Mouse (Mus musculus) G1E (cell line): Measurements from ENCODE around the gene Fyco1. TPM values are rescaled to one million over a fixed set of nuclear protein-coding genes. Genes with fewer than 3 reads are reported as not detected.

Experiments
- ATAC-seq: 2 replicates; pipeline ENCODE4 v1.8.0; 2016; ENCODE audit warnings: mild to moderate bottlenecking; ENCODE audit not compliant: insufficient number of reproducible peaks, poor library complexity, low FRiP score, severe bottlenecking; ENCODE audit errors: extremely low read depth
- DNase-seq: peaks from one replicate; pipeline ENCODE4 v3.0.0; 2012; ENCODE audit warnings: low spot score
- H3K27me3 ChIP-seq: 2 replicates; pipeline ENCODE4 v1.6.1; 2012; ENCODE audit warnings: mild to moderate bottlenecking, low read length, inconsistent platforms; ENCODE audit not compliant: insufficient read depth
- H3K36me3 ChIP-seq: replicated peaks from 2 replicates; pipeline ENCODE3; 2012; ENCODE audit warnings: mild to moderate bottlenecking, inconsistent platforms
- H3K4me1 ChIP-seq: 2 replicates; pipeline ENCODE4 v1.6.1; 2012; ENCODE audit warnings: low read depth, low read length, inconsistent platforms, mixed read lengths; ENCODE audit not compliant: insufficient read depth
- H3K4me3 ChIP-seq: 2 replicates; pipeline ENCODE4 v1.5.1; 2012; ENCODE audit warnings: low read depth, mild to moderate bottlenecking, inconsistent platforms, low read length, moderate library complexity, mixed read lengths
- H3K9me3 ChIP-seq: replicated peaks from 2 replicates; pipeline ENCODE4 v1.6.1; 2012; ENCODE audit warnings: inconsistent platforms
- CTCF ChIP-seq: IDR thresholded peaks from 2 replicates; pipeline ENCODE4 v1.5.1; 2012; ENCODE audit warnings: low read depth, low read length, inconsistent platforms, mixed read lengths
- GATA1 ChIP-seq: IDR thresholded peaks from 2 replicates; pipeline ENCODE4 v1.6.1; 2012; ENCODE audit warnings: borderline replicate concordance, low read length, inconsistent platforms, mixed read lengths
- GATA2 ChIP-seq: IDR thresholded peaks from 2 replicates; pipeline ENCODE4 v1.6.1; 2012; ENCODE audit warnings: low read depth, low read length, inconsistent platforms, borderline replicate concordance
- POLR2AphosphoS5 ChIP-seq: IDR thresholded peaks from 2 replicates; pipeline ENCODE4 v1.6.1; 2012; ENCODE audit warnings: low read depth, low read length, inconsistent platforms; ENCODE audit not compliant: insufficient replicate concordance
- TAL1 ChIP-seq: conservative IDR thresholded peaks from 2 replicates; pipeline ENCODE4 v1.6.1; 2012; ENCODE audit warnings: low read depth, low read length, inconsistent platforms, mixed read lengths
- polyA plus RNA-seq: library from polyadenylated mRNA; stranded (reverse); fragments of >175 nt; gene quantifications from 2 replicates; pipeline ENCODE4 v1.2.3, GENCODE M21; 2012
- total RNA-seq, 2 experiments: library from RNA; stranded (forward) in 1 of 2; stranded (reverse) in 1 of 2; fragments of 200-1000 nt in 1 of 2; fragments of >200 nt in 1 of 2; fragmentation: Nextera tagmentation in 1 of 2; gene quantifications; 2 replicates each; pipeline ENCODE4 v1.2.3; 2014 to 2017

Fyco1 gene
- total RNA-seq (2014; fragmentation: Nextera tagmentation), result 29.6 and 30.5 TPM in 2 replicates
- 11.8 and 12.1 TPM in 2 replicates for total RNA-seq (2017)
- polyA plus RNA-seq, result 2.2 and 2.4 TPM in 2 replicates

DNA sequence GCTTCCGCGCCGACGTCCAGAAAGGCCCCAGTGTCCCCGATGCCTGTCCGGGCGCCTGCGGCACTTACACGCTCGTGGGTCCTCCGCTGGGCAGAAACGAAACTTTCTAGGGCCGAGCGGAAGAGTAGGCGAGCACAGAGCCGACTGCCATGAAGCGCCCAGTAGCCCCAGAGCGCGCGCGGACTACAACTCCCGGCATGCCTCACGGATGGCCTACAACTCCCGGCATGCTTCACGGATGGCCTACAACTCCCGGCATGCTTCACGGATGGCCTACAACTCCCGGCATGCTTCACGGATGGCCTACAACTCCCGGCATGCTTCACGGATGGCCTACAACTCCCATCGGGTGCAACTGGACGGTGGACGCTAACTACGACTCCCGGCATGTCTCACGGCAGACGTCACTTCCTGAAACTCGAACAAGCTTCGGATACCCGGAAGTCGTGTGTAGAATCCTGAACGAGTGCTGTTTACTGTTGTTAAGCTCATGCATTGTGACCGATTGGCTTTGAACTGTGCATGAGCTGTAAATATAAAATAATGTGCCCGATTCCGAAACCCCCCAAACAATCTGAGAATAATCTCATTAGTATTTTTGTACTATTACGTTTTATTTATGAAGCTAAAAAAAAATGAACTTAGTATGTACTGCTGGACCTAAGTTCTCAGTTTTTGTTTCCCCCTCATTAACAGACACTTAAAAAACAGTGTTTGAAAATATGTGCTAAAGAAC, at the start of gene Fyco1:
Fyco1 (minus strand) TSS at position 187 of the 736 bp plus-strand sequence.
- ATAC-seq (peak; percentile 100), DNase-seq (peak; percentile 62)
- Histone ChIP-seq H3K4me3 (peak within 1 kb of the TSS; percentile 83), H3K4me1 (peaks cover 34% of the 10 kb centered on the region), H3K27me3 (no peaks in the 10 kb centered on the region), H3K36me3 (peaks cover 5% of the 10 kb centered on the region), H3K9me3 (no peaks in the 10 kb centered on the region)
- no peak for TF ChIP-seq CTCF

DNA sequence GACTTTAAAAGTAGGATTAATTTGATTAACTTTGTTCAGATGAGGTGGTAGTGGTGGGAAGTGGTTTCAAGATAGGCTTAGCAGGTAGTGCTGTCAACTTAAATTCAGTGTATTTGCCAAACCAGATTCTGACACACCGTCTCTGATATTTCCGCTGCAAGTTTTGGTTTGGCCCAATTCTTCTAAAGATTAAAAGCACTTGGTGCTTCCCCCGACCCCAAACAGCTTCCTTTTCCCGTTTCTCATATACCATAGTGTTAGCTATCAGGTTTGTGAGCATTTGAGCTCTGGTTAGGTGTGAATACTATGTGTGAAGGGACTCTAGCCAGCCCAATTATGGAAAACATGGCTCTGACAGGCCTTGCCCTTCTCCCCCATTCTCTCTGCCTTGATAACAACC, 20.4 kb upstream of the Fyco1 start:
- Histone ChIP-seq H3K4me3 (no peak overlapping the region), H3K36me3 (no peaks in the 10 kb centered on the region), H3K27me3 (peaks cover 7% of the 10 kb centered on the region), H3K9me3 (no peaks in the 10 kb centered on the region), H3K4me1 (no peaks in the 10 kb centered on the region)
- DNase-seq (no peak), ATAC-seq (no peak)
- TF ChIP-seq GATA2 (no peak), POLR2AphosphoS5 (no peak), CTCF (no peak), TAL1 (no peak), GATA1 (no peak)

DNA sequence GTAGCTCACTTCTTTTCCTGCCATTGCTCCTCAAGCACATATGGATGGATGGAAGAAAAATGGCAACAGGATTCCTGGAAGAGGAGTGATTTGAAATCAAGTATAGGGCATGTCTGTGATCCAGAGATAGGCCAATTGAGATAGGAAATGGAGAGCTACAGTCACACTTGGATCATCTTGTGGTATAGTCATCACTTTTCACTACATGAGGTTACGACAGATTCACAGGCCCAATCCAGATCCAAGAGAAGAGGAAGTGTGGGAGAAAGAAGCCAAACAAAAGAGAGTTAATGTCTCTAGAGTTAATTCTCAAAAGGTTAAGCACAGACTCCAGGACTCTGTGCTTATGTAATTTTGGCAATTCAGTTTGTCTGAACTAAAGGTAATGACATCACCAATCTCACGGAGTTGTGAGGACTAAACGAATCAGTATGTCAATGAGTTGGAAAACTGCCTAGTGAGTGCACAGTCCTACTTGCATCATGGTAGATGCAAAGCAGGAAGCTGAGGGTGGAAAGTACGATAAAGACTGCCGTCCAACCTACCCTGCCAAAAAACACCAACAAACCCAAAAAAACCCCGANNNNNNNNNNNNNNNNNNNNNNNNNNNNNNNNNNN, 17.6 kb upstream of the Fyco1 start:
- TF ChIP-seq GATA1 (no peak), CTCF (no peak), POLR2AphosphoS5 (no peak), TAL1 (no peak), GATA2 (no peak)
- DNase-seq, result no peak
- ATAC-seq, result no peak

DNA sequence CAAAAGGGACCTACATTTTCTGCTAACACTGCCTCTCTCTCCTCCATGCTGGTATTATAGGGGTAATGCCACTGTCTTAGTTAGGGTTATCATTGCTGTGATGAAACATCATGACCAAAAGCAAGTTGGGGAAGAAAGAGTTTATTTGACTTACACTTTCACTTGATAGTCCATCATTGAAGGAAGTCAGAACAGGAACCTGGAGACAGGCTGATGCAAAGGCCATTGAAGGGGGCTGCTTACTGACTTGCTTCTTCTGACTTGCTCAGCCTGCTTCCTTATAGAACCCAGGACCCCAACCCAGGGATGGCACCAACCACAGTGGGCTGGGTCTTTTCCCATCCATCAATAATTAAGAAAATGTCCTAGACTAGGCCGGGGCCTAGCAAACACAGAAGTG, 11.9 kb upstream of the Fyco1 start:
- Histone ChIP-seq H3K27me3 (peaks cover 3% of the 10 kb centered on the region; the same call in 1 of the 2 replicates), H3K4me3 (no peak overlapping the region), H3K4me1 (no peaks in the 10 kb centered on the region), H3K36me3 (no peaks in the 10 kb centered on the region), H3K9me3 (no peaks in the 10 kb centered on the region)
- ATAC-seq (no peak), DNase-seq (no peak)
- TF ChIP-seq CTCF, result no peak

More for the DNA sequence above, 17.6 kb upstream of the Fyco1 start:
- no peaks in the 10 kb centered on the region for H3K9me3 ChIP-seq
- H3K4me1 ChIP-seq, result no peaks in the 10 kb centered on the region
- H3K36me3 ChIP-seq, result no peaks in the 10 kb centered on the region
- no peak overlapping the region for H3K4me3 ChIP-seq
- peaks cover 7% of the 10 kb centered on the region for H3K27me3 ChIP-seq

DNA sequence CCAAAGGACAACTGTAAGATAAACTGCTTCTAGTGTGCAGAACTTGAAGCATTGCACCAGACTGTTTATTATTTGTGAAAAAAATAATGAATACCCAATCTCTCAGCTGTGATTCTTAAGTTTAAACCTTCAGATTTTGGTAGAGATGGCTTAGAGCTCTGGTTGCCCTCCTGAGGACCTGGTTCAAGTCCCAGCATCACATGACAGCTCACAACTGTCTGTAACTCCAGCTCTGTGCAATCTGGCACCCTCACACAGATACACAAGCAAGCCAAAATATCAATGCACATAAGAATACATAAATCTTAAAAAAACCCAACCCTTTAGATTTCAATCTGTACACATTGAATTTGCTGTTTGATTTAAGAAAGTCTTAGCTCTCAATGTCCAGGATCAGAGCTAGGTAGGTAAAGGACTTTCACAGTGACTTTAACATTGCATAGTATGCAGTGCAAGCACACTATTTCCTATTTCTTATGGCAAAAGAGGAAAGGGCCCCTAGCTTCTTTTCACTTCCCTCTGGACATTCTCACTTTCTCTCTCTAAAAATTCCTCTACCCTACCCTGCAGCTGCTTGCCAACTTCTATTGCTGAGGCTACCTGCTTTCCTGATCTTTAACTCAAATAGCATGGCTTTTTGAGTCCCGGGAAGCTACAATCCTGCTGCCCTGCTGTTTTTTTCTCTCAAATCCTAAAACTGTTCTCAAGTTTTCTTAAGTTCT, 11.4 kb upstream of the Fyco1 start:
- TF ChIP-seq POLR2AphosphoS5, result no peak
- no peak for TF ChIP-seq GATA2
- TF ChIP-seq TAL1, result no peak
- TF ChIP-seq CTCF, result no peak
- no peak for TF ChIP-seq GATA1
- Histone ChIP-seq H3K9me3 (no peaks in the 10 kb centered on the region), H3K4me3 (no peak overlapping the region), H3K4me1 (no peaks in the 10 kb centered on the region), H3K36me3 (no peaks in the 10 kb centered on the region), H3K27me3 (peaks cover 3% of the 10 kb centered on the region; the same call in 1 of the 2 replicates)
- DNase-seq, result no peak
- no peak for ATAC-seq

DNA sequence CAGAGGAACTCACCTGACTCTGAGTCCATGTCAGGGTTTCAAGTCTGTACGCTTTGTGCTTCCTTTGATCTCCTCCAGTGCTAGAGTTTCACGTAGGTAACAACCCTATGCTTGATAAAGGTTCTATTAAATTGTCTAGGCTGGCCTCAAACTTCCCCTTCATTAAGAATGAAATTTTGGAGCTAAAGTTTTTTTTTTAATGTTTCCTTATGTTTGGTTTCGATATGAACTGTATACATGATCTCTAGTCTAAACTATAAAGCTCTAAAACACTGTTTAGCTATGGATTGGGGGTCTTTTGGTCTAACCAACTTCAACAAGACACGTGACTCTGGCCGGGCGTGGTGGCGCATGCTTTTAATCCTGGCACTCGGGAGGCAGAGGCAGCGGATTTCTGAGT, 10.2 kb upstream of the Fyco1 start, which contains the start of gene Xcr1:
Xcr1 (minus strand) TSS at position 101 of the 400 bp plus-strand sequence.
- no peaks in the 10 kb centered on the region for H3K36me3 ChIP-seq
- H3K4me3 ChIP-seq, result no peak within 1 kb of the TSS
- ATAC-seq, result no peak

More for the DNA sequence above, 10.2 kb upstream of the Fyco1 start, which contains the start of gene Xcr1:
- Histone ChIP-seq H3K9me3 (no peaks in the 10 kb centered on the region), H3K4me1 (no peaks in the 10 kb centered on the region), H3K27me3 (no peaks in the 10 kb centered on the region)
- DNase-seq, result no peak
- no peak for TF ChIP-seq POLR2AphosphoS5
- no peak for TF ChIP-seq GATA1
- no peak for TF ChIP-seq GATA2
- TF ChIP-seq CTCF, result no peak
- no peak for TF ChIP-seq TAL1
